Mouse (Mus musculus) gastrocnemius, adult 2 months (tissue): ENCODE data around the gene Plxdc1. TPM values are rescaled to one million over a fixed set of nuclear protein-coding genes. Genes with fewer than 3 reads are reported as not detected.

Source experiments
- DNase-seq: peaks from one replicate; pipeline ENCODE4 v3.0.0; 2022
- H3K27ac ChIP-seq: fragments of 200-600 bp; 2 replicates; pipeline ENCODE4 v1.8.1; 2022; ENCODE audit warnings: mild to moderate bottlenecking
- H3K4me3 ChIP-seq: fragments of 200-600 bp; 2 replicates; pipeline ENCODE4 v1.8.1; 2022; ENCODE audit warnings: mild to moderate bottlenecking, moderate library complexity
- CTCF ChIP-seq: fragments of 200-600 bp; IDR thresholded peaks from 2 replicates; pipeline ENCODE4 v1.8.1; 2022; ENCODE audit warnings: antibody characterized with exemption, mild to moderate bottlenecking, moderate library complexity
- intact Hi-C: fragments of 180-260 bp; cut with DNase I; formaldehyde crosslinking; loops from one replicate; pipeline ENCODE4 v1.15.1; 2025
- long read RNA-seq, 2 experiments: library from polyadenylated mRNA; stranded (forward); transcript quantifications; one replicate each; pipeline ENCODE4 v2.0.0; 2021
- total RNA-seq, 2 experiments: library from RNA; stranded (reverse); gene quantifications; 2 replicates each; pipeline ENCODE4 v1.2.3; 2021

Plxdc1 gene
- 1 to 10 TPM; 3.0 to 3.1 TPM for total RNA-seq
- long read RNA-seq, experiment 1, partial matches to known transcripts, result 2 of 9 reads
- long read RNA-seq, experiment 1, other reads (novel, unspliced or antisense), result 3 of 9 reads
- long read RNA-seq, experiment 2, partial matches to known transcripts, result 1 of 6 reads
- long read RNA-seq, experiment 2, other reads (novel, unspliced or antisense), result 2 of 6 reads

GRCm38 (mm10) chr11:97985727-97986677 is at the start of gene Plxdc1:
Gene Plxdc1, minus strand, starts transcription at chr11:97986444.
- Histone ChIP-seq H3K27ac (peak within 1 kb of the TSS; percentile 96), H3K4me3 (peak within 1 kb of the TSS; percentile 88)
- TF ChIP-seq CTCF, result no peak
- intact Hi-C loops, result loop anchor here (2.0 to 5.0 kb wide), 2 partner anchors 49 to 189 kb away; partner anchors contain the start of gene Lasp1
- DNase-seq, result peak; percentile 65

- no peak for TF ChIP-seq CTCF
- intact Hi-C loops, result no loop called here
- H3K27ac ChIP-seq, result peak overlapping the region; percentile 49
- peak overlapping the region; percentile 65 for H3K4me3 ChIP-seq
- DNase-seq, result peak; percentile 78
These were observed 49.7 kb upstream of the Plxdc1 start for GRCm38 (mm10) chr11:98035977-98036377.

DNA sequence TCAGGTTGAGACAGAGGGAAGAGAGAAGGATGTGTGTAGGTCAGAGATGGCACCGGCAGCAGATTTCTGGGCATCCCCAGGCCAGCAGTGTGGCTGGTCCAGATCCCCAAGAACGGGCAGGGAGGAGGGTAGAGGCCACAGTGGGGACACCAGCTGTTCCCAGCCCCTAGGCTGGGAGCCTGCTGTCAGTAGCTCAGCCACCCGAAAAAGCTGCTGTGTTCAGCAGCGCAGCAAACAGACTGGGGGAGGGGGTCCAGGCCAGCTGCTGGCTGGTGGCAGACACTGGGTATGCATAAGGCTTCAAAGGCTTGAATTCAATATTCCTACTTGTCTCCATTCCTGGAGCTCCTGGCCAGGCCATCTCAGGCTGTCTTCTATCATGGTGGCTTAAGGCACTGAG is 48.6 kb upstream of the Plxdc1 start:
- intact Hi-C loops, result no loop called here
- Histone ChIP-seq H3K4me3 (no peak overlapping the region), H3K27ac (no peak overlapping the region)
- DNase-seq, result no peak
- TF ChIP-seq CTCF, result no peak

DNA sequence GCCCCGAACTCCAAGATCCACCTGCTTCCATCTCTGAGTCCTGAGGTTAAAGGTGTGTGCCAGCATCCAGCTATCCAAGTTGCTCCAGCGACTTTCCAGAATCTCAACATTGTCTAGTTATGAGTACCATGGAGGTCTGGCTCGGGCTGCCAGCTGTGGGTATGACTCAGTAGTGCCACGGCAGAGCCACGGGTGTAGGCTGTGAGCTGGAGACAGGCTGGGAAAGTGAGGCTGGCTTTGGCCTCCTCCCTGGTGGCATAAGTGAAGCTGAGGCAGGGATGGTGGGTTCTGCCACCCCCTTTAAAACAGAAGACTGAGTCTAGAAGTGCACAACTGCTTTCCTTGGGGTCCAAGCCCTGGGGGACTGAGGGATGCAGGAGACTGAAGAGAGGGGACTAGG is 47.8 kb upstream of the Plxdc1 start:
- Histone ChIP-seq H3K4me3 (no peak overlapping the region), H3K27ac (no peak overlapping the region)
- no peak for TF ChIP-seq CTCF
- DNase-seq, result no peak
- intact Hi-C loops, result no loop called here

DNA sequence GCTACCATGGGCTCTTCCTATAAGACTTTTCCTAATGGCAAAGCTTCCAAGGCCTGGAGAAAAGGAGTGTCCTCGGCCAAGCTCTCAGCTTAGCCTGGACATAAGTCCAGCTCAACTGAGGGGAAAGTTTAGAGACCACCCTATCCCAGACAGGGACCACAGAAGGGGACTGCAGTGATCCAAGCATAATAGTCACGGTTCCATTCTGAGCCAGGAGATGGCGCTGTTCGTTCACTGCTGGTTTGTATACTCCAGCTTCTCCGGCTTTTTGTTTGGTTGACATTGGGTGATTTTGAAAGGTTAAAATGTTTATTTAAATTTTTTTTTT is 45.2 kb upstream of the Plxdc1 start:
- TF ChIP-seq CTCF, result peak; percentile 87
- Histone ChIP-seq H3K4me3 (no peak overlapping the region), H3K27ac (no peak overlapping the region)
- peak; percentile 78 for DNase-seq
- intact Hi-C loops, result loop anchor here (1.0 kb wide), 1 partner anchor 44 kb away; no protein-coding TSS in a partner anchor

GRCm38 (mm10) chr11:98030701-98031442 is 44.6 kb upstream of the Plxdc1 start:
- intact Hi-C loops, result loop anchor here (1.0 kb wide), 1 partner anchor 44 kb away; no protein-coding TSS in a partner anchor

GRCm38 (mm10) chr11:98027785-98028184 is 41.5 kb upstream of the Plxdc1 start:
- Histone ChIP-seq H3K27ac (peak overlapping the region; percentile 97), H3K4me3 (peak overlapping the region; percentile 81)
- intact Hi-C loops, result loop anchor here (5.0 kb wide), 2 partner anchors 120 to 175 kb away; partner anchors contain the start of gene Cdk12
- no peak for TF ChIP-seq CTCF
- no peak for DNase-seq

More at GRCm38 (mm10) chr11:98030701-98031442, 44.6 kb upstream of the Plxdc1 start:
- H3K27ac ChIP-seq, result no peak overlapping the region
- TF ChIP-seq CTCF, result no peak
- DNase-seq, result no peak
- no peak overlapping the region for H3K4me3 ChIP-seq

GRCm38 (mm10) chr11:98027297-98027688 is 41.0 kb upstream of the Plxdc1 start:
- H3K4me3 ChIP-seq, result peak overlapping the region; percentile 81
- DNase-seq, result no peak
- no peak for TF ChIP-seq CTCF
- H3K27ac ChIP-seq, result peak overlapping the region; percentile 97
- intact Hi-C loops, result loop anchor here (5.0 kb wide), 2 partner anchors 120 to 175 kb away; partner anchors contain the start of gene Cdk12

DNA sequence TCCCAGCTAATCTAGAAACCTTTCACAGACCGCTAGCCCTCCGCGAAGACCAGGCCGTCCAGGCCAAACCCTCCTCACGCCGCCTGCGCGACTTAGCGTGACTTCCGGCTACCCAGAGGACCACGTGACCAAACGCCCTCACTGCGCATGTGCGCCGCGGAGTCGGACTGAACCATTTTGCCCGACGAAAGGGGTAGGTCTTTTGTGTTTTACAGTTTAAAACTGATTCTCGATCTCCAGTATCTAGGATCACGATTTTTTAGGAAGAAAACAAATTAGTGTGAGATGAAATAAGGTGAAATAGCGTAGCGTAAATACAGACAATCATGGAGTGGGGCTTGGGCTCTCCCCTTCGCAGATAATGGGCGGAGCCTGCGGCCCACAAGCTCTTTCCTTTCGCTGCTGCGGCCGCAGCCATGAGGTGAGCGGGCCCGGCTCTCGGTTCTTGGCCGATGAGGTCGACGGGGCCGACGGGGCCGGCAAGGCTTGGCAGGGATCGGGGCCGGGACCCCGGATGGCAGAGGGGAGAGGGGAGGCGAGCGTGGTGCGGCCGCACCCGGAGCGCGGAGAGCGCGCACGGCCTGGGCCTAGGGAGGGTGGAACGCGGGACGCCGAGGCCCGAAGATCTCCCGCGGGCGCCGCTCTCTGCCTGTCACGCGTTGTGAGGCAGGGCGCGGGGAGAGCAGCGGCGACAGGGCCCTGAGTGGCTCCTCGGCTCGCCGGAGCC is 40.5 kb upstream of the Plxdc1 start, which contains the start of gene Rpl19:
Rpl19 (plus strand) TSS at position 141 of the 727 bp plus-strand sequence.
- DNase-seq, result peak; percentile 96
- Histone ChIP-seq H3K4me3 (peak within 1 kb of the TSS; percentile 81), H3K27ac (peak within 1 kb of the TSS; percentile 97)
- no peak for TF ChIP-seq CTCF
- intact Hi-C loops, result loop anchor here (5.0 kb wide), 2 partner anchors 121 to 176 kb away; partner anchors contain the start of gene Cdk12

DNA sequence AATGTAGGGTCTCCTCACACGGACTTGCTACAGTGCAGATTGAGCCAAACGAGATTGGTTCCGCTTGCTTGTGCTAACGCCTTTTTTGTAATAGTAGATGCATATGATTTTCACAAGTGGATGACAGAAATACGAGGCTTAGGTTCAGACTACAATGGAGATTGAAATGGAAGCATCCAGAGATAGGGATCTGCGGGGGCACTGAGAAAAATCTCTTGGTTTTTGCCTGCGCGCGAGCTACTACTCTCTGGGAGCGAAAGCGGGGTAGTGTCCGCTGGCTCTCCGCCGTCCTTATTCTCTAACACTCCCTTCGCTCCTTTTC is 40.0 kb upstream of the Plxdc1 start:
- H3K4me3 ChIP-seq, result peak overlapping the region; percentile 81
- no peak for DNase-seq
- intact Hi-C loops, result loop anchor here (5.0 kb wide), 2 partner anchors 121 to 176 kb away; partner anchors contain the start of gene Cdk12
- TF ChIP-seq CTCF, result no peak
- peak overlapping the region; percentile 97 for H3K27ac ChIP-seq

DNA sequence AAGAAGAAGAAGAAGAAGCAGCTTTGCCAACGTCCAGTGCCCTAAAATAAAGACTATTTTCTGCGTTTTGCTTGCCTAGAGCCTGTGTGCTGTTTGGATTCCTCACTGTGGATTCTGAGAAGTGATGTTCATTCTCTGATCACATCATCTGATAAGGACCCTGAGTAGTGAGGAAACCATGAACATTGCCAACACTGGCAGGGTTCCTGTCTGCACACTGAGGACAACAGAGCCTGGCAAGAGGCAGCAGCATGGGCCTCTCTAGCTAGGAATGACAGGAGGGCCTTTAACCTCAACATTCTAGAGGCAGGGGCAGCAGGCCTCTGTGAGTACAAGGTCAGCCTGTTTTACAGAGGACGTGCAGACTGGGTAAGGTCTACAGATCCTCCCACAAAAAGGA is 38.3 kb upstream of the Plxdc1 start:
- no peak overlapping the region for H3K4me3 ChIP-seq
- H3K27ac ChIP-seq, result no peak overlapping the region
- no peak for TF ChIP-seq CTCF
- no peak for DNase-seq
- intact Hi-C loops, result no loop called here
